Mouse (Mus musculus) frontal cortex, postnatal 36 days (tissue): ENCODE results near the gene Gpsm1.
"Not testable (repeated sequence)": the region's sequence is repeated elsewhere in the genome, so short reads cannot be mapped to it uniquely, and the experiment has no call there.

Experiments used
- DNase-seq, 2 experiments: peaks; one replicate each; pipeline ENCODE4 v3.0.0; 2022; ENCODE audit warnings: low spot score in 2 of 2

Gpsm1 gene

DNA sequence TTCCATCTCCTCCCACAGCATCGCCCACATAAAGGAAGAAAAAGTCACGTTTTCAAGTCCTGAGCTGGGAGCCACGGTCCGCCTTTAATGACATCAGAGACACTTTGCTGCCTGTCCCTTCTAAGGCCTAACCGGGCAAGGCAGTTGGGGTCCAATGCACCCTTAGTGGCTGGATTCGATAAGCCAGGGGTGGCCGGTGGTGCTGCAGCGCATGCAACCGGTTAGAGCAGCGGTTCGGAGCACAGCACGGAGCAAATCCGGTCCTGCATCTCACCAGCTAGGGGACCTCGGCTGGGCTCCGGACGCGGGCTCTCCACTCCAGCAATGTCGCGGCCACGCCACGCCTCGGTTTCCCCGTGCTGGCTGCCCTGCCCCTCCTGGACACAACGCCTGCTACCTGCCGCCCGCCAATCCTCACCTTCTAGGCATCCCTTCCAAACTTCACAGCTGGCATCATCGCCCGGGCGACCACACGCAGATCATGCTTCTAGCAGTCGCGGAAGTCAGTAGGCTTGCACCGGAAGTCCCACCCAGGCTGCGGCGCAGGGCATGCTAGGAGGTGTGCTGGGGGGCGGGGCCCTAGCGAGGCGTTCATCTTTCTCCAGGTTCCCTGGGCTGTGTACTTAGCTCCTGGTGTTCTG lies 64.9 kb downstream of the Gpsm1 start, which contains the start of gene Snapc4:
TSS of gene Snapc4 (minus strand) at position 523 of the 641 bp plus-strand sequence.
- peak; percentile 84 for DNase-seq

DNA sequence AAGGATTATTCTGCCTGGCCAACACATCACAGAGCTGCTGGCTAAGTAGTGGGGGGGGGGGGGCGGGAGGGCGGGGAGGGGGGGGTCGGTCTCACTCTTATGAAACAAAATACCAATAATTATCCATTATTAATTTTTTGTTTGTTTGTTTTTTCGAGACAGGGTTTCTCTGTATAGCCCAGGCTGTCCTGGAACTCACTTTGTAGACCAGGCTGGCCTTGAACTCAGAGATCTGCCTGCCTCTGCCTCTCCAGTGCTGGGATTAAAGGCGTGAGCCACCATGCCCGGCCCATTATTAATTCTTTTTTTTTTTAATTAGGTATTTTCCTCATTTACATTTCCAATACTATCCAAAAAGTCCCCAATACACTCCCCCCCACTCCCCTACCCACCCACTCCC lies 65.6 kb downstream of the Gpsm1 start:
- DNase-seq, result not testable (repeated sequence)

DNA sequence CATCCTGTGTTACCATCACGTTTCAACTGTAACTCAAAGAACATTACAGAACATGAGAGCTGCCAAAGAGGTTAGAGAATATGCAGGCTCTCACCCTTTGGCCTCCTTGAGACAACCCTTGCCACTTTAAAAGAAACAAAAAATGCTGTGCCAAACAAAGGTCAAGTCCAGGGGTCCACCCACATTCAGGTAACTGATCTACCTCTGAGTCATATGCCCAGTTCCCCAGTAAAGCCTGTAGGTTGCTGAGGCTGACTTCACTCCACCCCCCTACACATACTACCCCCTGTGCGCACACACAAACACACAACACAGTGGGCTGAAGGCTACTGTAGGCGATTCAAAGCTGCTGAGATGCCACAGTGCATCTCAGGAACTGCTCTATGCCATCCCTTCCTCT lies 72.4 kb downstream of the Gpsm1 start:
- DNase-seq, result no peak

DNA sequence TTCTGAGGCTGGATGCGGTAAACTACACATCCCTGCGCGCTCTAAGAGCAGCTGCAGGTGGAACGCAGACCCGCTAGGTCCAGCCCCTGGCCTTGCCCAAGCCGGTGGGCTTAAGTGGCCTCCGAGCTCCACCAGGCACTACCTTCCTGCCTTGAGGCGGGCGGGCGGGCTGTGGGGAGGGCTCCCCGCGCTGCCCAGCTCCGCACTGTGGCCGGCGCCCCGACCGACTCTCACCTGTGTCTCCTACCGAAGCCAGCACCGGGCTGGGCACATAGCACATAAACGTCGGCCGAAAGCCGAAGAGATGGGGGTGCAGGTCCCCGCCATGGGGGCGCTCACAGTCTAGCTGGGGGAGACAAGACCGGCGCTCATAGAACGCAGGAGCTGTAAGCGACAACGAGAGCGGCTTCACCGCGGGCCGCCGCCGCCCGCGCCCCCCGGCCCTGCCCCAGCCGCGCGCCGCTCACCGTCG lies 73.4 kb downstream of the Gpsm1 start:
- no peak for DNase-seq

DNA sequence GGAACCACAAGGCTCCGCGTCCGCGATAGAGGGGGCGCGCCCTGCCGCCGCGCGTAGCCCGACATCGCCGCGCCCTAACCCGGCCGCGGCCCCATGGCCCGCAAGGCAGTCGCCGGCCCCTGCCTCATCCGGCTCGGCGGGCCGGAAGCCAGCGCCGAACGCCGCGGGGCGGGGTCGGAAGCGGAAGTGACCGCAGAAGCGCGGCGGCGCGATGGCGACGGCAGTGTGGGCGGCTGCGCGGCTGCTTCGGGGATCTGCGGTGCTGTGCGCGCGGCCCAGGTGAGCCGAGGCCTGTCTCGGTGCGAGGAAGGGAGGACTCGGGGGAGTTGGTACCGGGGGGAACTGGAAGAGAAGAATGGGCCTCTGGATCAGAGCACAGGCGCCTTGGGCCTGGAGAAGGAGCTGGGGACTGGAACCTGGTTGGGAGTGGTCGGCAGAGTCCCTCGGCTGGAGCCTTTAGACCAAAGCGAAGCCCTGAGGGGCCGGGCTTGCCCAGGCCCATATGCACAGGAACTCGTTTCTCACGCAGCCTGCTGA lies 73.9 kb downstream of the Gpsm1 start, which contains the start of the genes Entr1 and Pmpca:
TSS of gene Entr1 (minus strand) at position 163 of the 537 bp plus-strand sequence.
TSS of gene Pmpca (plus strand) at position 186 of the 537 bp plus-strand sequence.
- DNase-seq, result peak; percentile 83 to 86

DNA sequence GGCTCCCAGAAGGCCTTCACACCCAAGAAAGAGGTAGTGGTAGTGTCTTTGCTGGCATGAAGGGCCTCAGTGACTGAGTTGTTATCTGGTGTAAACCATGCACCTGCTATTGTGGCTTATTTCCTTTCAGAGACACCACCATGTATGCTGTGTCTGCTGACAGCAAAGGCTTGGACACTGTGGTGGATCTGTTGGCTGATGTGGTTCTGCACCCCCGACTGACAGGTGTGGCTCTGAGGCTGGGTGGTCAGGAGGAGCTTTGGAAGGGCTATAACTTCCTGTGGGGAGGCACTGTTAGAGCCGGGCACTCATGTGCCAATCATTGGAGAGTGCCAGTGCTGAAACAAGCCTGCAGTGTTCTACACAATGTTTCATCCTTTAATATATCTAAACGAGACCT lies 75.6 kb downstream of the Gpsm1 start:
- no peak for DNase-seq

DNA sequence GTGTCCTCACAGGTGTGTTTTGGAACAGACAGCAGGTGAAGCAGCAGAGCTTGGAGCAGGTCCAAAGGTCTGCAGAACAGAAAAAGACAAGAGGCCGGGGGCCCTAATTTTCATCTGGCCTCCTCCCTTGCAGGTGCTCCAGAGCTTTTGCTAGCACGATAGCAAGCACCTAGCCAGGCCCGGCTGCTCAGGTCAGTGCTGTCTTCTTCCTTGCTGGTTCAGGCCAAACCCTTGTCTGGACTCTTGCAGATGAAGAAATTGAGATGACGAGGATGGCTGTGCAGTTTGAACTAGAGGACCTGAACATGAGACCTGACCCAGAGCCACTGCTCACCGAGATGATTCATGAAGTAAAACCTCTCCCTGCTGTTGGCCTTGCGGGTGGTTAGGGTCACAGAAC lies 76.3 kb downstream of the Gpsm1 start:
- no peak for DNase-seq
